Mouse (Mus musculus) erythroblast, embryonic 14.5 days (primary cell): Measurements from ENCODE around the gene S1pr3.

Source experiments
- GATA1 ChIP-seq: IDR thresholded peaks from 2 replicates; pipeline ENCODE4 v1.6.1; 2012; ENCODE audit warnings: low read length, inconsistent platforms, mixed read lengths
- TAL1 ChIP-seq: IDR thresholded peaks from 3 replicates; pipeline ENCODE4 v1.6.1; 2012; ENCODE audit warnings: low read length, inconsistent platforms, mixed read lengths

DNA sequence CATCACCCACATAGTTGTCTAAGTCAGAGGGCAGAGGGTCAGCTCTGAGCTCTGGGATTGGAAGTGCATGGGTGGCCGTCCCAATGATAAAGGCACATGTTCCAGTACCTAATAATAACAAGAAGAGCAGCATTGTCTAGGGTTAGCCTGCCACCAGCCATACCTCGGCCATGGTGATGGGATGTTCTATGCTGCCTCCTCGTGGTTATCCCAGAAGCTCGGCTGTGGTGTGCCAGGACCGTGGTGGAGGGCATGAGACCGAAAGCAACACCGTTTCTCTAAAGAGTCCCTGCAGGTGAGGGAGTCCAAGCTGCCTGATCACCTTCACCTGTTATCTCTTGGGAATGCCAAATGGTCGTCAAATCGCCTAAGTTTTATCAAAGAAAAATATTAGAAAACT is 15.2 kb downstream of the S1pr3 start:
- no peak for TF ChIP-seq GATA1
- no peak for TF ChIP-seq TAL1
